11 mouse cellular contexts compared by ENCODE assay signal in genomic region chr1:191111146-191111545, GRCm38 (mm10). TPM values are rescaled to one million over a fixed set of nuclear protein-coding genes. Genes with fewer than 3 reads are reported as not detected.
DNase-seq lines count a peak whose midpoint lies in the region; ATAC-seq and TF ChIP-seq lines count a peak whose summit lies in the region.
"Had no signal": no experiment of that assay in that cellular context is flagged by ENCODE, and none has a peak within 500 bp of the region (broad histone marks: within the 10 kb centered on the region; RNA-seq: fewer than 3 reads in every experiment).

No protein-coding gene starts in this region.

- no peak for TF ChIP-seq CTCF in bone marrow, adult 2 months (IDR thresholded peaks at IDR 0.05; ENCODE audit: control insufficient read depth, insufficient read depth, low read length)
- TF ChIP-seq CTCF in gastrocnemius, adult 2 months (IDR thresholded peaks at IDR 0.05) = no peak

- H3K27ac ChIP-seq in bone marrow, adult 2 months (ENCODE audit: control insufficient read depth, insufficient read depth, low read depth, low read length, poor library complexity) = peak overlapping the region; percentile 89
- H3K27ac ChIP-seq in liver, embryonic 12.5 days = peak overlapping the region; percentile 61; the same call in 1 of the 2 replicates
- H3K27ac ChIP-seq in gastrocnemius, adult 2 months = no peak overlapping the region
- H3K27ac ChIP-seq in midbrain, embryonic 14.5 days (replicated peaks; ENCODE audit: low read depth, low read length) = no peak overlapping the region
- H3K27ac ChIP-seq: limb, embryonic 15.5 days had no signal

- no peak for TF ChIP-seq POLR2A in bone marrow, adult 2 months (IDR thresholded peaks at IDR 0.05; ENCODE audit: borderline replicate concordance, control insufficient read depth, low read depth, low read length)

- peaks cover 7% of the 10 kb centered on the region; the same call in 1 of the 2 replicates for H3K4me1 ChIP-seq in bone marrow, adult 2 months (ENCODE audit: control insufficient read depth, insufficient read depth, low read length)
- H3K4me1 ChIP-seq in liver, embryonic 12.5 days = peaks cover 11% of the 10 kb centered on the region; the same call in 1 of the 2 replicates
- no peaks in the 10 kb centered on the region for H3K4me1 ChIP-seq in midbrain, embryonic 14.5 days (ENCODE audit: control insufficient read depth, insufficient read depth, low read length)
- H3K4me1 ChIP-seq: limb, embryonic 15.5 days had no signal

- intact Hi-C loops in gastrocnemius, adult 2 months (cut with DNase I) = no loop called here

- H3K4me2 ChIP-seq in liver, embryonic 12.5 days = no peak overlapping the region
- no peak overlapping the region for H3K4me2 ChIP-seq in midbrain, embryonic 14.5 days (ENCODE audit: low read length)
- H3K4me2 ChIP-seq: limb, embryonic 15.5 days had no signal

- peak; percentile 66 for ATAC-seq in liver, embryonic 12.5 days
- ATAC-seq in midbrain, embryonic 14.5 days (ENCODE audit: low FRiP score, low TSS enrichment) = no peak
- ATAC-seq: forebrain, embryonic 16.5 days had no signal

- no peaks in the 10 kb centered on the region for H3K36me3 ChIP-seq in liver, embryonic 12.5 days
- no peaks in the 10 kb centered on the region for H3K36me3 ChIP-seq in midbrain, embryonic 14.5 days (ENCODE audit: control insufficient read depth, insufficient read depth, low read length)
- H3K36me3 ChIP-seq: limb, embryonic 15.5 days had no signal

- H3K27me3 ChIP-seq in liver, embryonic 12.5 days (replicated peaks) = peaks cover 15% of the 10 kb centered on the region; the same call in 1 of the 2 replicates
- H3K27me3 ChIP-seq in midbrain, embryonic 14.5 days (ENCODE audit: control insufficient read depth, insufficient read depth, low read length) = no peaks in the 10 kb centered on the region
- H3K27me3 ChIP-seq: limb, embryonic 15.5 days had no signal

- WGBS in bone marrow, adult 2 months = 5% methylated on average over 8 of the region's 8 CpGs
- WGBS in liver, embryonic 12.5 days (ENCODE audit: insufficient replicate concordance) = 19% methylated on average over 8 of the region's 8 CpGs
- WGBS in midbrain, embryonic 14.5 days = 71% methylated on average over 8 of the region's 8 CpGs

- peak; percentile 25 for DNase-seq in kidney, postnatal 10 days
- DNase-seq in kidney, adult 8-10 months = no peak
- DNase-seq in natural killer cell, adult 2 months (ENCODE audit: low spot score in 2 of 2) = peak; percentile 32 to 51
- DNase-seq in gastrocnemius, adult 2 months = no peak
- no peak for DNase-seq in midbrain, embryonic 14.5 days
- DNase-seq in frontal cortex, postnatal 36 days (ENCODE audit: low spot score in 2 of 2) = no peak
- DNase-seq: cerebellum, adult 11-12 months had no signal

- peak overlapping the region; percentile 2 for H3K4me3 ChIP-seq in bone marrow, adult 2 months (replicated peaks; ENCODE audit: control insufficient read depth, low read depth, low read length)
- no peak overlapping the region for H3K4me3 ChIP-seq in liver, embryonic 12.5 days
- no peak overlapping the region for H3K4me3 ChIP-seq in gastrocnemius, adult 2 months
- no peak overlapping the region for H3K4me3 ChIP-seq in midbrain, embryonic 14.5 days (replicated peaks; ENCODE audit: low read depth, low read length)
- H3K4me3 ChIP-seq: limb, embryonic 15.5 days had no signal

- H3K9ac ChIP-seq in liver, embryonic 12.5 days = no peak overlapping the region
- no peak overlapping the region for H3K9ac ChIP-seq in midbrain, embryonic 14.5 days (replicated peaks; ENCODE audit: low read length)
- H3K9ac ChIP-seq: limb, embryonic 15.5 days had no signal

- no peaks in the 10 kb centered on the region for H3K9me3 ChIP-seq in liver, embryonic 12.5 days (replicated peaks)
- H3K9me3 ChIP-seq in midbrain, embryonic 14.5 days (ENCODE audit: control insufficient read depth, low read length) = no peaks in the 10 kb centered on the region
- H3K9me3 ChIP-seq: limb, embryonic 15.5 days had no signal

RNA-seq across cellular contexts. Expression of gene Batf3, which starts 13.5 kb away (rescaled TPM):
- polyA plus RNA-seq in bone marrow, adult 2 months (2011; ENCODE audit: insufficient read depth, insufficient read length, low replicate concordance, missing spikeins) = 2.9 and 3.8 TPM in 2 replicates
- 2.6 and 3.7 TPM in 2 replicates for polyA plus RNA-seq in liver, embryonic 12.5 days (2016; fragmentation: Nextera tagmentation; extraction: Ambion mirVana)
- under 1 TPM in 1 of 2 experiments, not detected in 1; 0.38 TPM for total RNA-seq in gastrocnemius, adult 2 months (2021)
- polyA plus RNA-seq in midbrain, embryonic 14.5 days (2014; fragmentation: Nextera tagmentation; extraction: Ambion mirVana) = 0.47 and 0.61 TPM in 2 replicates

RNA-seq across cellular contexts. Expression of gene Nsl1, which starts 48.3 kb away (rescaled TPM):
- 5.5 and 10.6 TPM in 2 replicates for polyA plus RNA-seq in bone marrow, adult 2 months (2011; ENCODE audit: insufficient read depth, insufficient read length, low replicate concordance, missing spikeins)
- polyA plus RNA-seq in liver, embryonic 12.5 days (2016; fragmentation: Nextera tagmentation; extraction: Ambion mirVana) = 22.0 and 24.2 TPM in 2 replicates
- under 1 TPM; 0.05 to 0.08 TPM for total RNA-seq in gastrocnemius, adult 2 months (2021)
- 2.7 and 4.9 TPM in 2 replicates for polyA plus RNA-seq in midbrain, embryonic 14.5 days (2014; fragmentation: Nextera tagmentation; extraction: Ambion mirVana)

RNA-seq across cellular contexts. Expression of gene Tatdn3, which starts 48.4 kb away (rescaled TPM):
- 11.1 and 29.6 TPM in 2 replicates for polyA plus RNA-seq in bone marrow, adult 2 months (2011; ENCODE audit: insufficient read depth, insufficient read length, low replicate concordance, missing spikeins)
- polyA plus RNA-seq in liver, embryonic 12.5 days (2016; fragmentation: Nextera tagmentation; extraction: Ambion mirVana) = 8.9 and 9.8 TPM in 2 replicates
- 10 to 100 TPM; 14.4 to 15.2 TPM for total RNA-seq in gastrocnemius, adult 2 months (2021)
- polyA plus RNA-seq in midbrain, embryonic 14.5 days (2014; fragmentation: Nextera tagmentation; extraction: Ambion mirVana) = 15.9 and 16.0 TPM in 2 replicates

RNA-seq across cellular contexts. Expression of gene Fam71a, which starts 53.5 kb away (rescaled TPM):
- polyA plus RNA-seq in bone marrow, adult 2 months (2011; ENCODE audit: insufficient read depth, insufficient read length, low replicate concordance, missing spikeins) = not detected in 2 replicates
- polyA plus RNA-seq in liver, embryonic 12.5 days (2016; fragmentation: Nextera tagmentation; extraction: Ambion mirVana) = not detected in 2 replicates
- not detected for total RNA-seq in gastrocnemius, adult 2 months (2021)
- polyA plus RNA-seq in midbrain, embryonic 14.5 days (2014; fragmentation: Nextera tagmentation; extraction: Ambion mirVana) = not detected in 2 replicates
- polyA plus RNA-seq: forebrain, embryonic 16.5 days; limb, embryonic 15.5 days had no signal

Comparison
In these comparisons a context has a peak if more than half of its experiments do, and no peak if none do; other contexts are left out.
1. DNase-seq: peak in kidney, postnatal 10 days (single experiment) and natural killer cell, adult 2 months (2 of 2); none in kidney, adult 8-10 months (0 of 2), gastrocnemius, adult 2 months (single experiment), midbrain, embryonic 14.5 days (single experiment) and frontal cortex, postnatal 36 days (0 of 2).
2. H3K27ac ChIP-seq: peak in bone marrow, adult 2 months (single experiment) and liver, embryonic 12.5 days (single experiment); none in gastrocnemius, adult 2 months (single experiment) and midbrain, embryonic 14.5 days (single experiment).